Mouse (Mus musculus): ENCODE results near the gene Schip1.
A peak's percentile ranks its signal among the peaks of the same experiment; 100 is the strongest.

Gene Schip1

DNA sequence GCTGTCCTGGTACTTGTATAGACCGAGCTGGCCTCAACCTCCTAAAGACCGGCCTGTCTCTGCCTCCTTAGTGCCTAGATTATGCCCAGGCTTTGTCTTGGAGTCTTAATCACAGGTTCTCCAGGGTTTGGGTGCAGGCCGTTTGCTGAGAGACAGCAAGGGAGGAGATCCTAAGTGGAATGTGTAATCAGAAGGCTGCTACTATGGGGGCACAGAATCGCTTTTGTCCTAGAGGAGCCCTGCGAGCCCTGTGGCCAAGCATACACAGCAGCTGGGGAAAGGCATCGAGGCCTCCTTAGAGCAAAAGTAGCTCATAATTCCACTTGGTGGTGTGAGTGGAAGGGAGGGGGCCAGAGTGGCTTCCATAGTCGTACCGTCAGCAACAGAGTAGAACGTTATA, 419.4 kb downstream of the Schip1 start:
- DNase-seq: no peak

GRCm38 (mm10) chr3:68484561-68484960, 420.0 kb downstream of the Schip1 start:
- no peak for DNase-seq

DNA sequence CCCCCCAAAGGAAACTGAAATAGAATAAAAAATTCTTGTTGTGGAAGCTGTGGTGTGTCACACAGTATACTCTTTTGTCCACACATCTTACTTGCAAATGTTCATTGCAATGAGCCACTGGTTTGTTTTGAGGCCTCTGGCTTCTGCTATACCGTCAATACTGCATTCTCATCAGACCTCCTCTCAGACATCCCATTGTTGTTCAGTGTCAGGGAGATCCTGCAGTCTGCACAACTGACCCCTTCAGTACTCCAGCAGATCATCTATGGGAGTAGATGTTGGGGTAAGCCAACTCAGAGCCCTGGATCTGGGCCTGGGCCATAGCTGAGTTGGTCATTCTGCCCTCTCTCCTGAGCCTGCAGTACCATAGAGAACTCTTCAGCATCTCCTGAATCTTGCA, 423.0 kb downstream of the Schip1 start:
- DNase-seq: no peak

- DNase-seq: no peak
Measured at GRCm38 (mm10) chr3:68488316-68488715, 423.7 kb downstream of the Schip1 start.

- no peak for DNase-seq
Measured at GRCm38 (mm10) chr3:68491516-68491915, 426.9 kb downstream of the Schip1 start.

DNA sequence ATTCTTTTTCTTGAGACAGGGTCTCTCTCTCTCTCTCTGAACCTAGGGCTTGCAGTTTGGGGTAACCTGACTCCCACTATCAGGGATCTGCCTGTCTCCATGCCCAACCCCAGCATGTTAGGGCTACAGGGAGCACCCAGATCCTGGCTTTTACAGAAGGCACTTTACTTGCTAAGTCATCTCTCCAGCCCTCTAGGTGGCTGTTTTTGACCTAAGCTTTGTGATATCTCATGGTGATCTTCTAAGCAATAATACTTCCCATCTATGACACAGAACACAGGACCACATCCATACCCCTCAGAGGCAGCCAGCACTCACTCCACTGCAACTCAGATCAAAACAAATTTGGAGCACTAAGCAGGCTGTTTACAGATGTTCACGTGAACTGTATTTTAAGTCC, 427.5 kb downstream of the Schip1 start:
- no peak for DNase-seq

DNA sequence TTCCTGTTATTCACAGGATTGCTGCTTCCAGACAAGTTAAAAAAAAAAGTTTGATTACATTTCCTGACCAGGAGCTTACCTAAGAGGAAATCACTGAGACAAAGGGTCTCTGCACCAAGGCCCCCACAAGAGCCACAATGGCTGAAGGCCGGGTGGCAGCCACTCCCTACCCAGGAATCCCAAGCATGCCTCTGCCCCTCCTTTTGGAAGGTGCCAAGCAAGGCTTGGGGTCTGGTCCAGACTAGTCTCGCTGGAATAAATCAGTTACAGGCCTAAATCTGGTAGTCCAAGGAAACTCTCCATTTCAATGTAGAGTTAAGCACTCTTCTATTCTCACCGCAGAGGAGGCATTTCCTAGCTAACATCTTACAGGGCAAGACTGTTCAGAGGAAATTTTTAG, 427.9 kb downstream of the Schip1 start:
- peak; percentile 58 to 78 for DNase-seq

DNA sequence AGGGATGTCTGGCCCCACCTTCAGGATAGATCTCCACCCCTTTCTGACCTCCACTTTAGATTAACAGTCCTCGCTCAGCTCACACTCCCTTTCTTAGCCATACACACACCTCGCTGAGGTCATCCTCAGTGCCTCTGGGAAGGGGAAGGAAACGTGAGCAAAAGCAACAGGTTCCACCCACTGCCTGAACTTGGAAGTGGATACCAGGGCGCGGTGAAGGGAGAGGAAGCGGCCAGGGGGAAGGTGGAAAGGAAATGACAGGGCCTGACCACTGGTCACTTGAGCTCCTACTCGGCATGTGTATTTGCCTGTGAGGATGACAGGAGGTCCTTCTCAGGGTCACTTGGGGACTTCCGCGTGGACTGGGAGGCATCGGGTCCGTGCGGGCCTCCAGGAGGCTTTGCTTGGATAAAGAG, 428.6 kb downstream of the Schip1 start:
- DNase-seq: peak; percentile 78 to 83

DNA sequence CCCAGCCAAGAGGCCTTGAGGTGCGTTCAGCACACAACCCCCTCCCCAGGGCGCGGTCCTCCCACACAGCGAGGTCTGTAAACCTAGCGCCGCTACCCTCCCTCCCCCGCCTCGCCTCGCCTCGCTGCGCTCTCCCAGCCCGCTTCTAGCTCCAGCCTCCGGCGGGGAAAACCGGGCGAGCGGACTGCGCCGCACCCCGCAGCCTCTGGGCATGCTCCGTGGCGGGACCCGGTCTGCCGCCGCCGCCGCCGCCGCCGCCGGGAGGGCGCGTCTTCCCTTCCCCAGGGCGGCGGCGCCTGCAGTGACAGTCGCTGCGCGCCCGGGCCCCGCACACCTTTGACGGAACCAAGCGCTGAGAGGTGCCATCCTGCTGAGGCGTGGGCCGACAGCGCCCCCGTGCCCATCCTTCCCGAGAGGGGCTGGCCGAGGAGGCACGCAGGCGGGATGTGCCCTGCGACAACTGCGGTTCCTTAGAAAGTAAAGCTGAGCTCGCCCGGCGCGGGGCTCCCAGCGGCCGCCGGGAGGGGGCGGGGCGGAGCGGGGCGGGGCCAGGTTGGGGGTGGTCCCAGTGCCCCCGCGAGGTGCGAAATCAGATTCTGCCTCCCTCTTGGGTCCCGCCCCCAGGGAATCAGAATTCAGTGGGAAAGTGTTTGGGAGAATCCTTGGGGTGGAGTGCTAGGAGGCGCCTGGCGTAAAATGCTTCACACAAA, 429.1 kb downstream of the Schip1 start:
- DNase-seq: peak; percentile 86 to 90

DNA sequence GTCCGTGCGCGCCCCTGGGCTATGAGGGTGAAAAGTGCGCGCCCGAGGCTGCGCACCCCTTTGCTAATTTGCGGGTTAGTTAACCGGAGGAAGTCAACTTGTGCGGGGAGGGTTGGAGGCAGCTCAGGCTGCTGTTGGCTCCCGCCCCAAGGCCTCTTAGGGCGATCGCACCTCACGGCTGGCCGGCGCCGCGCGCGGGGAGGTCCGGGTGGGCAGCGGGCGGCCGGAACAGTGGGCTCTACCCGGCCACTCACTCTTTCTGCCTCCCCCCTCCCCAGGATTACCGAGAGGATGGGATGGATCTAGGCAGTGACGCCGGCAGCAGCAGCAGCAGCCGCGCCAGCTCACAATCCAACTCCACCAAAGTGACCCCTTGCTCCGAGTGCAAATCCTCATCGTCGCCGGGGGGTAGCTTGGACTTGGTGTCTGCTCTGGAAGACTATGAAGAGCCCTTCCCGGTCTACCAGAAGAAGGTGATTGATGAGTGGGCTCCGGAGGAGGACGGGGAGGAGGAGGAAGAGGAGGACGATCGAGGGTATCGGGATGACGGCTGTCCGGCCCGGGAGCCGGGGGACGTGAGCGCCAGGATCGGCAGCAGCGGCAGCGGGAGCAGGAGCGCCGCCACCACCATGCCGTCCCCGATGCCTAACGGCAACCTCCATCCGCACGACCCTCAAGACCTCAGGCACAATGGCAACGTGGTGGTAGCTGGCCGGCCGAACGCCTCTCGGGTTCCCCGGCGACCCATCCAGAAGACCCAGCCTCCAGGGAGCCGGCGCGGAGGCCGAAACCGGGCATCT, 429.9 kb downstream of the Schip1 start:
- peak; percentile 40 to 50 for DNase-seq

GRCm38 (mm10) chr3:68495096-68495735, 430.6 kb downstream of the Schip1 start:
- DNase-seq: peak; percentile 46 to 60

- DNase-seq: no peak
Measured at GRCm38 (mm10) chr3:68495736-68496242, 431.2 kb downstream of the Schip1 start.

GRCm38 (mm10) chr3:68496513-68496912, 431.9 kb downstream of the Schip1 start:
- no peak for DNase-seq

GRCm38 (mm10) chr3:68499532-68500152, 435.0 kb downstream of the Schip1 start:
- no peak for DNase-seq

DNA sequence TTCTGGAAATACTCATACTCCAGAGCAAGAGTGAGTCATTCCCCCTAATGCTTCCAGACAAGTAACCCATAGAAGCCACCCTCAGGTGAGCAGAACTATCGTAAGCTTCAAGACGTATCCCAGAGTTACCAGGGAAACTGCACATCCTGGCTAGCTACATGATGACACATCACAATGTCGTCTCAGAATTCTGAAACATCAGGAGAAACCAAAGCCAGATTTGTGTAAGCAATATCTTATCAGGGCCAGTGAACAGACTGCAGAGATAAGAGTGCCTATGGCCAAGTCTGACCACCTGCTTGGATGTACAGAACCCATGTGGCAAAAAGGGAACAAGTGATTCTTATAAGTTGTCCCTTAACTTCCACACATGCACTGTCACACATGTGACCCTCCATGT, 440.2 kb downstream of the Schip1 start:
- no peak for DNase-seq

DNA sequence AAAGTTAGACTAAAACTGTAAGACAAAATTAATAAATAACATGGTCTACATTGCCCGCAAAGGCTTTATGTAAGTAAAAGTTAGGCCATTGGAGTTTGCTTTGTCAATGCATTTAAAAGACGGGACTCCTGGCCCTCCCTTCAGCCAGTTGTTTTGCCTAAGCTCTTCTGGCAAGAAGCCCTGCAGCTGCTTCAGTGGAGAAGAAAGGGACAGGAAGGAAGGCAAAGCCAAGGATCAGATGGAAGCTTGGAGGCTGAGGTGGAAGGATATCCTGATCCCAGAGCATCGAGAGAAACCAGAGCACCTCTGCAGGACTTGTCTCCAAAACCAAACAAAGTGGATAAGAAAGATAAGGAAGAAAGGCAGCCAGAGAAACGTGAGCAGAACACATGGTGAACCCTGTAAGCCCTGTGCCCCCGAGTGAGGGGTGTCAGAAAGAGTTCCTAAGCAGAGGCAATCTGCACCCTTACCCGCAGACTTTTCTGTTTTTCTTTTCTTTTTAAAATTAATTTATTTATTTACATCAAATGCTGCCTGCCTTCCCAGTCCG, 442.2 kb downstream of the Schip1 start:
- no peak for DNase-seq

DNA sequence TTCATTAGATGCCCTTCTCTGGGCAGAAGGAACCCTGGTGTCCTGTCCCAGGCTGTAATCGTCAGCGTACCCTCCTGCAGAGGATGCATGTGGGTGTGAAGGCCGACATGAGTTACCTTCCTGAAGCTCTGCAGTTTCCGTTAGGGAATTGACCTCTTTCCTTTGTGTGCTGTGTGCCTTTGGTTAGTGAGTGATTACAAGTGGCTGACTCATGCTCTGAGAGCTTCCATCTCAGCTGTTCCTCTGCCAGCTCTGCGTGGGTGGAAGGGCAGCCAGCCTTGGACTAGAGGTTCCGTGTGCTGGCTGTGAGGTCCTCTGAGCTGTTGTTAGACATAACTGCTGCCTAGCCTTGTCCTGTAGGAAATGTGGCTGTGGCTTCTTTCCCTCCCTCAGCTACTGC, 444.0 kb downstream of the Schip1 start:
- peak; percentile 73 to 76 for DNase-seq

- no peak for DNase-seq
Measured at GRCm38 (mm10) chr3:68510872-68511271, 446.3 kb downstream of the Schip1 start.

GRCm38 (mm10) chr3:68511744-68512143, 447.1 kb downstream of the Schip1 start:
- DNase-seq: peak in 1 of 2 experiments; percentile 43

GRCm38 (mm10) chr3:68512327-68512726, 447.7 kb downstream of the Schip1 start:
- no peak for DNase-seq

GRCm38 (mm10) chr3:68513340-68514119, 448.9 kb downstream of the Schip1 start:
- DNase-seq: no peak

DNA sequence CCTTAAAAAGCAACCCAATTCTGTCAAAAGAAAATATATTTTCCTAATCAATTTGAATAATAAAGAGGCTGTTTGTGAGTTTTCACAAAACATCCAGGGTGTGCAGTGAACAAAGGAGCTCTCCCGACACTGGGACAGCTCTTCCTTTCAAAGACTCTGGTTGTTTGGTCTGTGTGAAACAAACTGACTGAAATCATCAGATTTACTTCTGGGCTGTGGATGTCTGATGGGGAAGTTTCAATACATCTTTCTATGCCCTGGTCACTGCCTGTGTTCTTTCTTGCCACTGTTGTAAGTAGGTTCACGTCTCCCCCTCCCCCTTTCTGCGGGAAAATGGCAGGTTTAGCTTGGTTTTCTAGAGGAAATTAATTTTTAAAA, 449.5 kb downstream of the Schip1 start:
- DNase-seq: no peak

Data from lung, postnatal 4 days (tissue).